Mouse (Mus musculus): ENCODE results near the gene Trim10.

Trim10 gene

GRCm38 (mm10) chr17:36909802-36910201 is 40.4 kb downstream of the Trim10 start:
- no peak for DNase-seq (ENCODE audit: extremely low spot score, low spot score)

GRCm38 (mm10) chr17:36912031-36912430 is 42.7 kb downstream of the Trim10 start:
- DNase-seq (ENCODE audit: extremely low spot score, low spot score), result no peak

- DNase-seq (ENCODE audit: extremely low spot score, low spot score), result peak; percentile 63
These were observed 44.7 kb downstream of the Trim10 start for GRCm38 (mm10) chr17:36914108-36914507.

- DNase-seq (ENCODE audit: extremely low spot score, low spot score), result peak; percentile 60
These were observed 45.7 kb downstream of the Trim10 start for GRCm38 (mm10) chr17:36915076-36915475.

- DNase-seq (ENCODE audit: extremely low spot score, low spot score), result no peak
These were observed 50.9 kb downstream of the Trim10 start for GRCm38 (mm10) chr17:36920239-36920638.

- no peak for DNase-seq (ENCODE audit: extremely low spot score, low spot score)
These were observed 53.3 kb downstream of the Trim10 start for GRCm38 (mm10) chr17:36922715-36923114.

GRCm38 (mm10) chr17:36923491-36923890 is 54.1 kb downstream of the Trim10 start:
- no peak for DNase-seq (ENCODE audit: extremely low spot score, low spot score)
